Mouse (Mus musculus): ENCODE measurements around the gene Thsd7a. TPM values are rescaled to one million over a fixed set of nuclear protein-coding genes. Genes with fewer than 3 reads are reported as not detected.

Thsd7a gene
- polyA plus RNA-seq, 1 experiment from 2014 or later, result 0.24 TPM

DNA sequence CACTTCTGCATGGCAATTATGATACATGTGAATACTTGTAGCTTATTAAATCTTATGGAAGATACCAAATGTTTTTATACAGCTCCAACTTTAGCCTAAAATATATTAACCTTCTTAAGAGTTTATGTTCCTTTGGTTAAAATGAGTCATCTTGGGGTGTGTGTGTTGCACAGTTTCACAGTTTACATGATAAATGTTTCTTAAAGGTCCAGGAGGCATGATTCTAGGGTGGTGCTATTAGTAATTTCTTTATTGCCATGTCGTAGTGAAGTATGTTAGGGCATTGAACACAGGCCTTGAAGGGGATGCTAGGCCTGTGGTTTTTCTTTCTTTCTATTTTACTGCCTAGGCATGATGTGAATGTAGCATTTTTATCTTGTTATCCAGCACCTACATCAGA lies 291.8 kb downstream of the Thsd7a start:
- H3K36me3 ChIP-seq (ENCODE audit: control insufficient read depth, insufficient read depth), result no peaks in the 10 kb centered on the region
- 51% methylated on average over 1 of the region's 1 CpGs for WGBS (ENCODE audit: insufficient replicate concordance)

GRCm38 (mm10) chr6:12454876-12455485 lies 294.2 kb downstream of the Thsd7a start:
- Histone ChIP-seq H3K4me2 (ENCODE audit: low read depth, low read length) (no peak overlapping the region), H3K9ac (ENCODE audit: low read depth, low read length) (no peak overlapping the region), H3K36me3 (ENCODE audit: control insufficient read depth, insufficient read depth) (no peaks in the 10 kb centered on the region), H3K4me1 (ENCODE audit: control insufficient read depth, low read depth, low read length) (no peaks in the 10 kb centered on the region), H3K27me3 (ENCODE audit: control insufficient read depth, insufficient read depth, low read depth, low read length) (no peaks in the 10 kb centered on the region), H3K27ac (ENCODE audit: low read length) (no peak overlapping the region), H3K9me3 (replicated peaks; ENCODE audit: control insufficient read depth, low read length) (no peaks in the 10 kb centered on the region), H3K4me3 (ENCODE audit: low read depth, low read length) (no peak overlapping the region)
- WGBS (ENCODE audit: insufficient replicate concordance), result 31% methylated on average over 1 of the region's 1 CpGs
- ATAC-seq (ENCODE audit: low read depth), result no peak

More for the DNA sequence above, 291.8 kb downstream of the Thsd7a start:
- Histone ChIP-seq H3K27ac (ENCODE audit: low read length) (no peak overlapping the region), H3K27me3 (ENCODE audit: control insufficient read depth, insufficient read depth, low read depth, low read length) (no peaks in the 10 kb centered on the region), H3K4me2 (ENCODE audit: low read depth, low read length) (no peak overlapping the region), H3K4me1 (ENCODE audit: control insufficient read depth, low read depth, low read length) (no peaks in the 10 kb centered on the region), H3K9ac (ENCODE audit: low read depth, low read length) (no peak overlapping the region), H3K9me3 (replicated peaks; ENCODE audit: control insufficient read depth, low read length) (no peaks in the 10 kb centered on the region), H3K4me3 (ENCODE audit: low read depth, low read length) (no peak overlapping the region)
- no peak for ATAC-seq (ENCODE audit: low read depth)

GRCm38 (mm10) chr6:12454132-12454531 lies 295.1 kb downstream of the Thsd7a start:
- Histone ChIP-seq H3K9ac (ENCODE audit: low read depth, low read length) (no peak overlapping the region), H3K4me2 (ENCODE audit: low read depth, low read length) (no peak overlapping the region), H3K4me1 (ENCODE audit: control insufficient read depth, low read depth, low read length) (no peaks in the 10 kb centered on the region), H3K4me3 (ENCODE audit: low read depth, low read length) (no peak overlapping the region), H3K27me3 (ENCODE audit: control insufficient read depth, insufficient read depth, low read depth, low read length) (no peaks in the 10 kb centered on the region), H3K9me3 (replicated peaks; ENCODE audit: control insufficient read depth, low read length) (no peaks in the 10 kb centered on the region), H3K27ac (ENCODE audit: low read length) (no peak overlapping the region), H3K36me3 (ENCODE audit: control insufficient read depth, insufficient read depth) (no peaks in the 10 kb centered on the region)
- no peak for ATAC-seq (ENCODE audit: low read depth)
- 16% methylated on average over 3 of the region's 3 CpGs for WGBS (ENCODE audit: insufficient replicate concordance)

GRCm38 (mm10) chr6:12448851-12449250 lies 300.4 kb downstream of the Thsd7a start:
- WGBS (ENCODE audit: insufficient replicate concordance), result 52% methylated on average over 3 of the region's 3 CpGs
- Histone ChIP-seq H3K9ac (ENCODE audit: low read depth, low read length) (no peak overlapping the region), H3K4me2 (ENCODE audit: low read depth, low read length) (no peak overlapping the region), H3K4me1 (ENCODE audit: control insufficient read depth, low read depth, low read length) (no peaks in the 10 kb centered on the region), H3K27me3 (ENCODE audit: control insufficient read depth, insufficient read depth, low read depth, low read length) (no peaks in the 10 kb centered on the region), H3K36me3 (ENCODE audit: control insufficient read depth, insufficient read depth) (no peaks in the 10 kb centered on the region), H3K27ac (ENCODE audit: low read length) (no peak overlapping the region), H3K9me3 (replicated peaks; ENCODE audit: control insufficient read depth, low read length) (no peaks in the 10 kb centered on the region), H3K4me3 (ENCODE audit: low read depth, low read length) (no peak overlapping the region)
- ATAC-seq (ENCODE audit: low read depth), result no peak

DNA sequence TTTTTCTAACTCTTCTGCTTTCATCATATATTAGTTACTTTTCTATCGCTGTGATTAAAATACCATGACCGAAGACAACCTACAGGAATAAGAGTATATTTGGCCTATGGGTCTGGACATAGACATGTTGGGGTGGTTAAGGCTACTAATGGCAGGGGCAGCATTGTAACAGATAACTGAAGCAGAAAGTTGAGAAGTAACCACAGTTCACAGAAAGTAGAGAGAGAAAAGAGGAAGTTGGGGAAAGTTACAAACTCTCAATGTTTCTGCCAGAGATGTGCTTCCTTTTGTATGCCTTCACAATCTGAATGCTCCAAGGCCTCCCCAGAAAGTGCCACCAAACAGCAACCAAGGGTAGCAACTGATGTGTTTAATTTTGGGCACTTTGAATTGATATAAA lies 303.7 kb downstream of the Thsd7a start:
- Histone ChIP-seq H3K36me3 (ENCODE audit: control insufficient read depth, insufficient read depth) (no peaks in the 10 kb centered on the region), H3K27me3 (ENCODE audit: control insufficient read depth, insufficient read depth, low read depth, low read length) (no peaks in the 10 kb centered on the region), H3K4me3 (ENCODE audit: low read depth, low read length) (no peak overlapping the region), H3K27ac (ENCODE audit: low read length) (no peak overlapping the region), H3K9ac (ENCODE audit: low read depth, low read length) (no peak overlapping the region), H3K4me2 (ENCODE audit: low read depth, low read length) (no peak overlapping the region), H3K9me3 (replicated peaks; ENCODE audit: control insufficient read depth, low read length) (no peaks in the 10 kb centered on the region), H3K4me1 (ENCODE audit: control insufficient read depth, low read depth, low read length) (no peaks in the 10 kb centered on the region)
- ATAC-seq (ENCODE audit: low read depth), result no peak
- WGBS (ENCODE audit: insufficient replicate concordance), result 74% methylated on average over 2 of the region's 2 CpGs

- no peaks in the 10 kb centered on the region for H3K27me3 ChIP-seq (ENCODE audit: control insufficient read depth, insufficient read depth, low read depth, low read length)
- no peaks in the 10 kb centered on the region for H3K36me3 ChIP-seq (ENCODE audit: control insufficient read depth, insufficient read depth)
- no peak overlapping the region for H3K4me3 ChIP-seq (ENCODE audit: low read depth, low read length)
- H3K9me3 ChIP-seq (replicated peaks; ENCODE audit: control insufficient read depth, low read length), result no peaks in the 10 kb centered on the region
- H3K4me1 ChIP-seq (ENCODE audit: control insufficient read depth, low read depth, low read length), result no peaks in the 10 kb centered on the region
- H3K9ac ChIP-seq (ENCODE audit: low read depth, low read length), result no peak overlapping the region
- no peak for ATAC-seq (ENCODE audit: low read depth)
- no peak overlapping the region for H3K27ac ChIP-seq (ENCODE audit: low read length)
- no peak overlapping the region for H3K4me2 ChIP-seq (ENCODE audit: low read depth, low read length)
Measured at GRCm38 (mm10) chr6:12439561-12439960, 309.6 kb downstream of the Thsd7a start.

- no peak overlapping the region for H3K4me3 ChIP-seq (ENCODE audit: low read depth, low read length)
- H3K9me3 ChIP-seq (replicated peaks; ENCODE audit: control insufficient read depth, low read length), result no peaks in the 10 kb centered on the region
- no peak overlapping the region for H3K27ac ChIP-seq (ENCODE audit: low read length)
- WGBS (ENCODE audit: insufficient replicate concordance), result 76% methylated on average over 10 of the region's 10 CpGs
- H3K27me3 ChIP-seq (ENCODE audit: control insufficient read depth, insufficient read depth, low read depth, low read length), result no peaks in the 10 kb centered on the region
- ATAC-seq (ENCODE audit: low read depth), result no peak
- H3K4me1 ChIP-seq (ENCODE audit: control insufficient read depth, low read depth, low read length), result no peaks in the 10 kb centered on the region
- H3K9ac ChIP-seq (ENCODE audit: low read depth, low read length), result no peak overlapping the region
- H3K36me3 ChIP-seq (ENCODE audit: control insufficient read depth, insufficient read depth), result no peaks in the 10 kb centered on the region
- no peak overlapping the region for H3K4me2 ChIP-seq (ENCODE audit: low read depth, low read length)
Measured at GRCm38 (mm10) chr6:12419070-12419469, 330.1 kb downstream of the Thsd7a start.

DNA sequence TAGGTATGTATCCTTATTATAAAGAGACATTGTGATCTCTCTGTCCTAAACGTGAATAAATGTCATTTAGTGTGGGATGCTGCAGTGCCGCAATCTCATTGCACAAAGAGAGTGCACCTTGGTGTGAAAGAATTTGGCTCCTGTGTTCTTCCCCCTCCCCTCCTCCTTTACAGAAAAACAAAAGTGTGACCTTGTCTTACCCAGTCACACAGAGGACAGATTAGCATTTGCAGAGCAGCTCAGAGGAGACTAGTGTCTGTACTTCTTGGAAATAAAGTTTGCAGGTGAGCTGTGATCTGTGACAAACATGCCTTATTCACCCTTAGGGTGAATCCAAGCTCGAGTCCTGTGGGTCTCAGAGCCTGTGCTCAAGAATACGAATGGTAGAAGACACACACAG lies 332.2 kb downstream of the Thsd7a start:
- no peaks in the 10 kb centered on the region for H3K4me1 ChIP-seq (ENCODE audit: control insufficient read depth, low read depth, low read length)
- H3K27ac ChIP-seq (ENCODE audit: low read length), result no peak overlapping the region
- H3K9me3 ChIP-seq (replicated peaks; ENCODE audit: control insufficient read depth, low read length), result no peaks in the 10 kb centered on the region
- no peak overlapping the region for H3K4me2 ChIP-seq (ENCODE audit: low read depth, low read length)
- no peak overlapping the region for H3K4me3 ChIP-seq (ENCODE audit: low read depth, low read length)
- H3K36me3 ChIP-seq (ENCODE audit: control insufficient read depth, insufficient read depth), result no peaks in the 10 kb centered on the region
- 52% methylated on average over 4 of the region's 4 CpGs for WGBS (ENCODE audit: insufficient replicate concordance)
- ATAC-seq (ENCODE audit: low read depth), result no peak
- H3K27me3 ChIP-seq (ENCODE audit: control insufficient read depth, insufficient read depth, low read depth, low read length), result no peaks in the 10 kb centered on the region
- no peak overlapping the region for H3K9ac ChIP-seq (ENCODE audit: low read depth, low read length)

DNA sequence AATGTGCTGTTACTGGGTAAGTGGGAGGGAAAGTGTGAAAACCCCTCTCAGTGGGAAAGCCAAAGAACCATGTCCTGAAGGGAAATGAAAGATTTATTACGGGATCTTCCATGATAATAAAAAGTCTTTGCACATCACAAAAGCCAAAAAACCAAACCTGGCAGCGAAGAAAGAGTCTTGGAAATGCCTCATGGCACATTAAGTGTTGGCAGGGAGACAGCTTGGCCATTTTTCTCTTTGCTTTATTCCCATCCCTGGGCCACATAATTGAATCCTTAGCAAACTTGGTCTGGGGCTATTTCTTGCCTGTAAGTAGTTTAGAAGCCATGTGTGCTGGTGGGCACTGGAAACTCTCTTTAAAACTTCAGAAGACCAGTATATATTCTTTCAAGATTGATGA lies 344.8 kb downstream of the Thsd7a start:
- H3K27me3 ChIP-seq (ENCODE audit: control insufficient read depth, insufficient read depth, low read depth, low read length), result no peaks in the 10 kb centered on the region
- H3K4me3 ChIP-seq (ENCODE audit: low read depth, low read length), result no peak overlapping the region
- H3K9ac ChIP-seq (ENCODE audit: low read depth, low read length), result no peak overlapping the region
- H3K36me3 ChIP-seq (ENCODE audit: control insufficient read depth, insufficient read depth), result no peaks in the 10 kb centered on the region
- no peak overlapping the region for H3K4me2 ChIP-seq (ENCODE audit: low read depth, low read length)
- ATAC-seq (ENCODE audit: low read depth), result no peak
- no peaks in the 10 kb centered on the region for H3K4me1 ChIP-seq (ENCODE audit: control insufficient read depth, low read depth, low read length)
- 52% methylated on average over 2 of the region's 2 CpGs for WGBS (ENCODE audit: insufficient replicate concordance)
- no peak overlapping the region for H3K27ac ChIP-seq (ENCODE audit: low read length)
- no peaks in the 10 kb centered on the region for H3K9me3 ChIP-seq (replicated peaks; ENCODE audit: control insufficient read depth, low read length)
